Mouse (Mus musculus): ENCODE data around the gene Kif5a. TPM values are rescaled to one million over a fixed set of nuclear protein-coding genes. Genes with fewer than 3 reads are reported as not detected.
A peak's percentile ranks its signal among the peaks of the same experiment; 100 is the strongest.

Gene Kif5a
- polyA plus RNA-seq, 1 experiment from 2014 or later: 94.7 TPM

GRCm38 (mm10) chr10:127290307-127290929 is 27.3 kb upstream of the Kif5a start:
- ATAC-seq (ENCODE audit: low FRiP score, low TSS enrichment): peak; percentile 92
- Histone ChIP-seq H3K27me3 (ENCODE audit: control insufficient read depth, insufficient read depth, low read length) (no peaks in the 10 kb centered on the region), H3K4me2 (ENCODE audit: low read length) (peak overlapping the region; percentile 61), H3K9ac (replicated peaks; ENCODE audit: low read length) (peak overlapping the region; percentile 63), H3K4me1 (ENCODE audit: control insufficient read depth, insufficient read depth, low read length) (peaks cover 43% of the 10 kb centered on the region), H3K4me3 (replicated peaks; ENCODE audit: low read depth, low read length) (peak overlapping the region; percentile 60), H3K27ac (replicated peaks; ENCODE audit: low read depth, low read length) (peak overlapping the region; percentile 95), H3K36me3 (ENCODE audit: control insufficient read depth, insufficient read depth, low read length) (peaks cover 41% of the 10 kb centered on the region), H3K9me3 (ENCODE audit: control insufficient read depth, low read length) (no peaks in the 10 kb centered on the region)
- WGBS: under 1% methylated on average over 46 of the region's 47 CpGs
- DNase-seq: peak; percentile 100

- ATAC-seq (ENCODE audit: low FRiP score, low TSS enrichment) (no peak), DNase-seq (peak; percentile 51)
- Histone ChIP-seq H3K4me3 (replicated peaks; ENCODE audit: low read depth, low read length) (peak overlapping the region; percentile 60), H3K36me3 (ENCODE audit: control insufficient read depth, insufficient read depth, low read length) (peaks cover 41% of the 10 kb centered on the region), H3K4me1 (ENCODE audit: control insufficient read depth, insufficient read depth, low read length) (peaks cover 43% of the 10 kb centered on the region), H3K9me3 (ENCODE audit: control insufficient read depth, low read length) (no peaks in the 10 kb centered on the region), H3K4me2 (ENCODE audit: low read length) (peak overlapping the region; percentile 61), H3K27me3 (ENCODE audit: control insufficient read depth, insufficient read depth, low read length) (no peaks in the 10 kb centered on the region), H3K27ac (replicated peaks; ENCODE audit: low read depth, low read length) (peak overlapping the region; percentile 95), H3K9ac (replicated peaks; ENCODE audit: low read length) (peak overlapping the region; percentile 78)
- WGBS: 3% methylated on average over 15 of the region's 15 CpGs
Observed at GRCm38 (mm10) chr10:127289573-127290191, 26.5 kb upstream of the Kif5a start.

GRCm38 (mm10) chr10:127288800-127289572 is 25.8 kb upstream of the Kif5a start, which contains the start of gene Mbd6:
Mbd6 (minus strand) TSS chr10:127289018.
- H3K36me3 ChIP-seq (ENCODE audit: control insufficient read depth, insufficient read depth, low read length): peaks cover 41% of the 10 kb centered on the region
- H3K27ac ChIP-seq (replicated peaks; ENCODE audit: low read depth, low read length): peak within 1 kb of the TSS; percentile 95
- no peaks in the 10 kb centered on the region for H3K9me3 ChIP-seq (ENCODE audit: control insufficient read depth, low read length)
- peak within 1 kb of the TSS; percentile 61 for H3K4me2 ChIP-seq (ENCODE audit: low read length)
- WGBS: under 1% methylated on average over 52 of the region's 65 CpGs
- peak within 1 kb of the TSS; percentile 60 for H3K4me3 ChIP-seq (replicated peaks; ENCODE audit: low read depth, low read length)
- DNase-seq (peak; percentile 93), ATAC-seq (ENCODE audit: low FRiP score, low TSS enrichment) (peak; percentile 15)
- H3K9ac ChIP-seq (replicated peaks; ENCODE audit: low read length): peak within 1 kb of the TSS; percentile 78
- no peaks in the 10 kb centered on the region for H3K27me3 ChIP-seq (ENCODE audit: control insufficient read depth, insufficient read depth, low read length)
- peaks cover 43% of the 10 kb centered on the region for H3K4me1 ChIP-seq (ENCODE audit: control insufficient read depth, insufficient read depth, low read length)

GRCm38 (mm10) chr10:127288328-127288799 is 25.2 kb upstream of the Kif5a start:
- Histone ChIP-seq H3K4me3 (replicated peaks; ENCODE audit: low read depth, low read length) (peak overlapping the region; percentile 60), H3K9me3 (ENCODE audit: control insufficient read depth, low read length) (no peaks in the 10 kb centered on the region), H3K4me1 (ENCODE audit: control insufficient read depth, insufficient read depth, low read length) (peaks cover 43% of the 10 kb centered on the region), H3K4me2 (ENCODE audit: low read length) (peak overlapping the region; percentile 61), H3K27ac (replicated peaks; ENCODE audit: low read depth, low read length) (peak overlapping the region; percentile 95), H3K27me3 (ENCODE audit: control insufficient read depth, insufficient read depth, low read length) (no peaks in the 10 kb centered on the region), H3K9ac (replicated peaks; ENCODE audit: low read length) (peak overlapping the region; percentile 78), H3K36me3 (ENCODE audit: control insufficient read depth, insufficient read depth, low read length) (peaks cover 42% of the 10 kb centered on the region)
- under 1% methylated on average over 27 of the region's 28 CpGs for WGBS
- ATAC-seq (ENCODE audit: low FRiP score, low TSS enrichment) (peak; percentile 12; the same call in 1 of the 2 replicates), DNase-seq (peak; percentile 66)

- Histone ChIP-seq H3K9ac (replicated peaks; ENCODE audit: low read length) (peak overlapping the region; percentile 78), H3K27me3 (ENCODE audit: control insufficient read depth, insufficient read depth, low read length) (no peaks in the 10 kb centered on the region), H3K4me3 (replicated peaks; ENCODE audit: low read depth, low read length) (peak overlapping the region; percentile 60), H3K4me2 (ENCODE audit: low read length) (peak overlapping the region; percentile 61), H3K27ac (replicated peaks; ENCODE audit: low read depth, low read length) (peak overlapping the region; percentile 95), H3K4me1 (ENCODE audit: control insufficient read depth, insufficient read depth, low read length) (peaks cover 43% of the 10 kb centered on the region), H3K9me3 (ENCODE audit: control insufficient read depth, low read length) (no peaks in the 10 kb centered on the region), H3K36me3 (ENCODE audit: control insufficient read depth, insufficient read depth, low read length) (peaks cover 43% of the 10 kb centered on the region)
- no peak for ATAC-seq (ENCODE audit: low FRiP score, low TSS enrichment)
- WGBS: 0% methylated on average over 3 of the region's 3 CpGs
- no peak for DNase-seq
Observed at GRCm38 (mm10) chr10:127287936-127288293, 24.8 kb upstream of the Kif5a start.

GRCm38 (mm10) chr10:127287271-127287935 is 24.3 kb upstream of the Kif5a start:
- no peaks in the 10 kb centered on the region for H3K9me3 ChIP-seq (ENCODE audit: control insufficient read depth, low read length)
- H3K4me2 ChIP-seq (ENCODE audit: low read length): peak overlapping the region; percentile 61
- WGBS: 71% methylated on average over 15 of the region's 15 CpGs
- no peak for ATAC-seq (ENCODE audit: low FRiP score, low TSS enrichment)
- H3K27ac ChIP-seq (replicated peaks; ENCODE audit: low read depth, low read length): peak overlapping the region; percentile 95; the same call in 1 of the 2 replicates
- H3K4me3 ChIP-seq (replicated peaks; ENCODE audit: low read depth, low read length): peak overlapping the region; percentile 60
- H3K36me3 ChIP-seq (ENCODE audit: control insufficient read depth, insufficient read depth, low read length): peaks cover 46% of the 10 kb centered on the region
- H3K4me1 ChIP-seq (ENCODE audit: control insufficient read depth, insufficient read depth, low read length): peaks cover 43% of the 10 kb centered on the region
- no peaks in the 10 kb centered on the region for H3K27me3 ChIP-seq (ENCODE audit: control insufficient read depth, insufficient read depth, low read length)
- DNase-seq: no peak
- peak overlapping the region; percentile 78 for H3K9ac ChIP-seq (replicated peaks; ENCODE audit: low read length)

GRCm38 (mm10) chr10:127286730-127287129 is 23.6 kb upstream of the Kif5a start:
- H3K4me3 ChIP-seq (replicated peaks; ENCODE audit: low read depth, low read length): peak overlapping the region; percentile 60
- peaks cover 53% of the 10 kb centered on the region for H3K36me3 ChIP-seq (ENCODE audit: control insufficient read depth, insufficient read depth, low read length)
- H3K27ac ChIP-seq (replicated peaks; ENCODE audit: low read depth, low read length): no peak overlapping the region
- ATAC-seq (ENCODE audit: low FRiP score, low TSS enrichment) (no peak), DNase-seq (peak; percentile 52)
- H3K4me2 ChIP-seq (ENCODE audit: low read length): peak overlapping the region; percentile 61
- no peak overlapping the region; the same call in 1 of the 2 replicates for H3K9ac ChIP-seq (replicated peaks; ENCODE audit: low read length)
- no peaks in the 10 kb centered on the region for H3K9me3 ChIP-seq (ENCODE audit: control insufficient read depth, low read length)
- H3K27me3 ChIP-seq (ENCODE audit: control insufficient read depth, insufficient read depth, low read length): no peaks in the 10 kb centered on the region
- WGBS: 44% methylated on average over 7 of the region's 7 CpGs
- H3K4me1 ChIP-seq (ENCODE audit: control insufficient read depth, insufficient read depth, low read length): peaks cover 37% of the 10 kb centered on the region

- ATAC-seq (ENCODE audit: low FRiP score, low TSS enrichment) (no peak), DNase-seq (no peak)
- no peaks in the 10 kb centered on the region for H3K27me3 ChIP-seq (ENCODE audit: control insufficient read depth, insufficient read depth, low read length)
- H3K36me3 ChIP-seq (ENCODE audit: control insufficient read depth, insufficient read depth, low read length): peaks cover 58% of the 10 kb centered on the region
- H3K4me3 ChIP-seq (replicated peaks; ENCODE audit: low read depth, low read length): 0 out of 2 replicates have a peak overlapping the region, but pooled peaks have one; percentile 60
- peaks cover 33% of the 10 kb centered on the region for H3K4me1 ChIP-seq (ENCODE audit: control insufficient read depth, insufficient read depth, low read length)
- no peak overlapping the region; the same call in 1 of the 2 replicates for H3K9ac ChIP-seq (replicated peaks; ENCODE audit: low read length)
- 0 out of 2 replicates have a peak overlapping the region, but pooled peaks have one; percentile 2 for H3K27ac ChIP-seq (replicated peaks; ENCODE audit: low read depth, low read length)
- 67% methylated on average over 7 of the region's 7 CpGs for WGBS
- H3K9me3 ChIP-seq (ENCODE audit: control insufficient read depth, low read length): no peaks in the 10 kb centered on the region
- H3K4me2 ChIP-seq (ENCODE audit: low read length): peak overlapping the region; percentile 61; the same call in 1 of the 2 replicates
Observed at GRCm38 (mm10) chr10:127286194-127286593, 23.0 kb upstream of the Kif5a start.
